Mouse (Mus musculus): ENCODE data around the gene Ucp1.

DNA sequence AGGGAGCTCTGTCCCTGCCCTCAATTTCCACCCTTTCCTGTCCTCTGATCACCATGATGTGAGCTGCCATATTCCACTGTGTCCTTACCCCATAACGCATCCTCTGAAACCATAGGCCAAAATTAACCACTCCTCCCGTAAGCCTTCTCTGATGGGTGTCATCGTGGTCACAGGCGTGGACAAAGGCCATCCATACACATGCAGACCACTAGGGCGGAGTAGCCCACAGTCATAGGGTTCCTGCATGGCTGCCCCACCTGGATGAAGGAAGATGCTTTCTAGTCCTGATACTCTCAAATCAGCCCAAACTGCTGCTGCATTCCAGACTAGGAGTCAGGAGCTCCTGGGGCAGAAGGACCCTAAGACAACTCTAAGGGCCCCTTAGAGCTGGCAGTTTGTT is 32.5 kb upstream of the Ucp1 start:
- no peak for TF ChIP-seq MYOG (IDR thresholded peaks at IDR 0.05; ENCODE audit: control insufficient read depth, extremely low read depth, insufficient read length)
- TF ChIP-seq CTCF (IDR thresholded peaks at IDR 0.05; ENCODE audit: control insufficient read depth, insufficient read depth, insufficient read length): no peak
- no peak for TF ChIP-seq CEBPB (IDR thresholded peaks at IDR 0.05; ENCODE audit: low read depth)

Measured in C2C12 (cell line).